Mouse (Mus musculus): ENCODE measurements around the gene Blm.

The Blm gene

DNA sequence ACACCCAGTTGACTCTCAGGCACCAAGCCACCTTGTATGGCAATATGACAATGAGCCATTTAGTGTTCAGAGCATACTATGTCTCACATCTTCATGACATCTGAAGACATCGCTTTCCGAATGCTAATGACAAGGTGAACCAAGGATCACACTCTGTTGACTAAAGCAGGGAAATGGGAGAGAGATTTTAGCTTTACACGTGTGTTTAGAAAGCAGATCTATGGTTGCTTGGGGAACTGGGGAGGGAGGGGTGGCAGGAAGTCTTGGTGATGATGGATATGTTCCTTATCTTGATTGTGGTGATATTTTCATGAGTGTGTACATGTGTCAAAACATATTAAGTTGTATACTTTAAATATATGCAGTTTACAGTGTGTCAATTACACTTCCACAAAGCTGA lies 128.7 kb downstream of the Blm start:
- no peak for DNase-seq (ENCODE audit: low read depth, low spot score)

DNA sequence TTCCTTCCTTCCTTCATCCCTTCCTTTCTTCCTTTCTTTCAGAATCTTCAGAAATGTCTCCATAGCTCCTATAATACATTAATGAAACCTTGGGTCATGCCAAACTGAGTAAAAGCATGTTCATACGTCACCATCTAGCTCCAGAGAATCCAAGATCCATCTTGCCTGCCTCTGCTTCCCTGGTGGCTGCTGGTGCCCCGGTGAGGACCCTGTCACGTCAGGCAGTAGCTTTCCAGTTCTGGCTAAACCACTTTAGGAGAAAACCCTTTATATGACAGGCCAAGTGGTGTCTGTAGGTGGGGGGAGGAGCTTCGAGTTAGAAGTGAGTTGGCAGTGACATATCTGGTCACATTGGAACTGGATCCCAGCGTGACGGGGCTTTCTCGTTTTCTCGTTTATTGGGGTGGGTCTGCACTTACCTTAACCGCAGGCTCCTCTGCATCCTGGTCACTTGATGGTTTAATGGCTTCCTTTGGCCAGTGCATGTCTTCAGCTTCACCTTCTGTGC lies 129.7 kb downstream of the Blm start, which contains the start of gene Furin:
TSS of gene Furin (minus strand) at position 249 of the 508 bp plus-strand sequence.
- DNase-seq (ENCODE audit: low read depth, low spot score): no peak

Data from A20 (cell line).